Mouse (Mus musculus) myocyte (in vitro differentiated cells): Measurements from ENCODE around the gene Dok7. TPM values are rescaled to one million over a fixed set of nuclear protein-coding genes. Genes with fewer than 3 reads are reported as not detected.

Experiments used
- H3K27me3 ChIP-seq: one replicate; pipeline ENCODE4 v1.6.1; 2011; ENCODE audit not compliant: control insufficient read depth, insufficient read depth, insufficient read length
- H3K36me3 ChIP-seq: one replicate; pipeline ENCODE4 v1.6.1; 2011; ENCODE audit not compliant: control insufficient read depth, insufficient read depth
- H3K4me2 ChIP-seq: one replicate; pipeline ENCODE4 v1.6.1; 2011; ENCODE audit warnings: low read depth, control low read depth
- H3K4me3 ChIP-seq: one replicate; pipeline ENCODE4 v1.5.1; 2011; ENCODE audit warnings: mild to moderate bottlenecking, control low read depth, moderate library complexity
- H3K79me2 ChIP-seq: one replicate; pipeline ENCODE4 v1.6.1; 2011; ENCODE audit not compliant: control insufficient read depth, insufficient read depth
- H3ac ChIP-seq: one replicate; pipeline ENCODE4 v1.6.1; 2011; ENCODE audit not compliant: control insufficient read depth, insufficient read length
- CEBPB ChIP-seq: IDR thresholded peaks from 2 replicates; pipeline ENCODE4 v1.6.1; 2011; ENCODE audit warnings: mild to moderate bottlenecking, moderate library complexity; ENCODE audit not compliant: poor library complexity, insufficient read depth, severe bottlenecking
- E2F4 ChIP-seq: IDR thresholded peaks from one replicate; pipeline ENCODE4 v1.6.1; 2011; ENCODE audit warnings: mild to moderate bottlenecking, control low read depth, moderate library complexity; ENCODE audit not compliant: insufficient read depth
- MAX ChIP-seq: IDR thresholded peaks from one replicate; pipeline ENCODE4 v1.6.1; 2011; ENCODE audit warnings: low read depth, mild to moderate bottlenecking, control low read depth
- MYOD1 ChIP-seq, 3 experiments: IDR thresholded peaks; one replicate each; pipeline ENCODE4 v1.6.1; 2011; ENCODE audit warnings: control low read depth in 2 of 3, low read depth in 2 of 3, mild to moderate bottlenecking in 2 of 3, moderate library complexity in 1 of 3; ENCODE audit not compliant: insufficient read length in 2 of 3, control insufficient read depth in 1 of 3
- MYOG ChIP-seq, 3 experiments: IDR thresholded peaks; one replicate each; pipeline ENCODE4 v1.6.1; 2011; ENCODE audit warnings: control low read depth in 2 of 3, low read depth in 2 of 3, mild to moderate bottlenecking in 2 of 3; ENCODE audit not compliant: insufficient read length in 2 of 3, control insufficient read depth in 1 of 3, insufficient read depth in 1 of 3
- POLR2A ChIP-seq: IDR thresholded peaks from one replicate; pipeline ENCODE4 v1.6.1; 2011; ENCODE audit warnings: low read depth, mild to moderate bottlenecking, control low read depth, moderate library complexity; ENCODE audit not compliant: insufficient read length
- POLR2AphosphoS2 ChIP-seq: IDR thresholded peaks from one replicate; pipeline ENCODE4 v1.6.1; 2011; ENCODE audit warnings: low read depth, control low read depth; ENCODE audit not compliant: insufficient read length
- REST ChIP-seq: IDR thresholded peaks from one replicate; pipeline ENCODE4 v1.6.1; 2011; ENCODE audit warnings: mild to moderate bottlenecking, control low read depth, moderate library complexity; ENCODE audit not compliant: insufficient read depth, insufficient read length
- SRF ChIP-seq: IDR thresholded peaks from one replicate; pipeline ENCODE4 v1.6.1; 2011; ENCODE audit warnings: low read depth; ENCODE audit not compliant: control insufficient read depth, insufficient read length
- TCF12 ChIP-seq: IDR thresholded peaks from one replicate; pipeline ENCODE4 v1.6.1; 2011; ENCODE audit warnings: mild to moderate bottlenecking, control low read depth; ENCODE audit not compliant: poor library complexity, insufficient read depth, severe bottlenecking
- TCF3 ChIP-seq: IDR thresholded peaks from one replicate; pipeline ENCODE4 v1.6.1; 2011; ENCODE audit warnings: low read depth, control low read depth; ENCODE audit not compliant: insufficient read length
- USF1 ChIP-seq: IDR thresholded peaks from one replicate; pipeline ENCODE4 v1.6.1; 2011; ENCODE audit warnings: low read depth, mild to moderate bottlenecking, control low read depth, moderate library complexity
- polyA plus RNA-seq: library from polyadenylated mRNA; unstranded; fragments of >200 nt; fragmentation: generic; extraction: Trizol; gene quantifications from one replicate; pipeline ENCODE4 v1.2.1, GENCODE M21; 2012; ENCODE audit warnings: missing spikeins

Gene Dok7
- polyA plus RNA-seq, 1 experiment = 49.5 TPM

- Histone ChIP-seq H3K4me2 (no peak overlapping the region), H3K4me3 (no peak overlapping the region), H3K79me2 (no peaks in the 10 kb centered on the region), H3K36me3 (no peaks in the 10 kb centered on the region), H3ac (no peak overlapping the region), H3K27me3 (no peaks in the 10 kb centered on the region)
- TF ChIP-seq E2F4 = no peak
- TF ChIP-seq MAX = no peak
- TF ChIP-seq MYOG (IDR thresholded peaks at IDR 0.05; ENCODE audit: control insufficient read depth in 1 of 3, insufficient read depth in 1 of 3, insufficient read length in 2 of 3, low read depth in 2 of 3) = no peak
- TF ChIP-seq REST = no peak
- TF ChIP-seq MYOD1 (IDR thresholded peaks at IDR 0.05; ENCODE audit: control insufficient read depth in 1 of 3, insufficient read length in 2 of 3, low read depth in 2 of 3) = no peak
- no peak for TF ChIP-seq TCF3
- TF ChIP-seq POLR2AphosphoS2 = no peak
- no peak for TF ChIP-seq SRF
- no peak for TF ChIP-seq CEBPB
- TF ChIP-seq TCF12 = no peak
- TF ChIP-seq USF1 = no peak
- no peak for TF ChIP-seq POLR2A
Observed at GRCm38 (mm10) chr5:35050541-35050940, 6.0 kb upstream of the Dok7 start.

- Histone ChIP-seq H3K4me3 (no peak overlapping the region), H3K36me3 (no peaks in the 10 kb centered on the region), H3K4me2 (peak overlapping the region; percentile 61), H3K27me3 (no peaks in the 10 kb centered on the region), H3K79me2 (peaks cover 2% of the 10 kb centered on the region), H3ac (no peak overlapping the region)
- TF ChIP-seq MYOD1 (IDR thresholded peaks at IDR 0.05; ENCODE audit: control insufficient read depth in 1 of 3, insufficient read length in 2 of 3, low read depth in 2 of 3) = peak in 2 of 3 experiments; percentile 55 to 85
- peak; percentile 16 for TF ChIP-seq TCF3
- TF ChIP-seq SRF = no peak
- peak; percentile 44 to 81 (median 69) for TF ChIP-seq MYOG (IDR thresholded peaks at IDR 0.05; ENCODE audit: control insufficient read depth in 1 of 3, insufficient read depth in 1 of 3, insufficient read length in 2 of 3, low read depth in 2 of 3)
Observed at GRCm38 (mm10) chr5:35054628-35055027, 1.9 kb upstream of the Dok7 start.

GRCm38 (mm10) chr5:35055076-35055475 is 1.5 kb upstream of the Dok7 start:
- Histone ChIP-seq H3ac (no peak overlapping the region), H3K27me3 (no peaks in the 10 kb centered on the region)
- TF ChIP-seq TCF3 (peak; percentile 73), MAX (no peak), TCF12 (peak; percentile 72), POLR2A (no peak), CEBPB (no peak), E2F4 (no peak), POLR2AphosphoS2 (no peak), MYOG (IDR thresholded peaks at IDR 0.05; ENCODE audit: control insufficient read depth in 1 of 3, insufficient read depth in 1 of 3, insufficient read length in 2 of 3, low read depth in 2 of 3) (peak; percentile 62 to 99 (median 97)), MYOD1 (IDR thresholded peaks at IDR 0.05; ENCODE audit: control insufficient read depth in 1 of 3, insufficient read length in 2 of 3, low read depth in 2 of 3) (peak in 2 of 3 experiments; percentile 94 to 96), SRF (no peak), REST (no peak), USF1 (no peak)

GRCm38 (mm10) chr5:35057582-35057981 is 1.0 kb downstream of the Dok7 start:
- TF ChIP-seq TCF3 = peak; percentile 58
- TF ChIP-seq E2F4 = no peak
- TF ChIP-seq MYOD1 (IDR thresholded peaks at IDR 0.05; ENCODE audit: control insufficient read depth in 1 of 3, insufficient read length in 2 of 3, low read depth in 2 of 3) = peak in 2 of 3 experiments; percentile 93 to 95
- TF ChIP-seq MAX = no peak
- no peak for TF ChIP-seq USF1
- TF ChIP-seq MYOG (IDR thresholded peaks at IDR 0.05; ENCODE audit: control insufficient read depth in 1 of 3, insufficient read depth in 1 of 3, insufficient read length in 2 of 3, low read depth in 2 of 3) = peak; percentile 32 to 97 (median 91)
- TF ChIP-seq REST = no peak
- peak; percentile 64 for TF ChIP-seq TCF12
- H3K36me3 ChIP-seq = no peaks in the 10 kb centered on the region
- peaks cover 19% of the 10 kb centered on the region for H3K79me2 ChIP-seq
- H3K4me3 ChIP-seq = peak overlapping the region; percentile 46
- peak overlapping the region; percentile 42 for H3ac ChIP-seq
- peak overlapping the region; percentile 87 for H3K4me2 ChIP-seq
- H3K27me3 ChIP-seq = no peaks in the 10 kb centered on the region

More at GRCm38 (mm10) chr5:35055076-35055475, 1.5 kb upstream of the Dok7 start:
- Histone ChIP-seq H3K79me2 (peaks cover 4% of the 10 kb centered on the region), H3K36me3 (no peaks in the 10 kb centered on the region), H3K4me3 (no peak overlapping the region), H3K4me2 (peak overlapping the region; percentile 61)

GRCm38 (mm10) chr5:35058216-35058615 is 1.6 kb downstream of the Dok7 start:
- Histone ChIP-seq H3K36me3 (no peaks in the 10 kb centered on the region), H3K4me3 (peak overlapping the region; percentile 46), H3ac (peak overlapping the region; percentile 42), H3K4me2 (peak overlapping the region; percentile 87), H3K79me2 (peaks cover 19% of the 10 kb centered on the region), H3K27me3 (no peaks in the 10 kb centered on the region)
- TF ChIP-seq POLR2A (peak; percentile 23), MYOG (IDR thresholded peaks at IDR 0.05; ENCODE audit: control insufficient read depth in 1 of 3, insufficient read depth in 1 of 3, insufficient read length in 2 of 3, low read depth in 2 of 3) (no peak)
